Mouse (Mus musculus): ENCODE data around the gene Siglech.
A peak's percentile ranks its signal among the peaks of the same experiment; 100 is the strongest.
"Not testable (repeated sequence)": the region's sequence is repeated elsewhere in the genome, so short reads cannot be mapped to it uniquely, and the experiment has no call there.

Siglech gene

GRCm38 (mm10) chr7:55767926-55768325 is at the start of gene Siglech:
Siglech (plus strand) TSS chr7:55768178.
- DNase-seq (ENCODE audit: low read depth, low spot score) = peak; percentile 29

- DNase-seq (ENCODE audit: low read depth, low spot score) = no peak
These were observed 45.3 kb upstream of the Siglech start for GRCm38 (mm10) chr7:55722673-55723072.

- DNase-seq (ENCODE audit: low read depth, low spot score) = peak; percentile 85
These were observed 39.1 kb upstream of the Siglech start for GRCm38 (mm10) chr7:55728903-55729302.

GRCm38 (mm10) chr7:55734483-55734882 is 33.5 kb upstream of the Siglech start:
- DNase-seq (ENCODE audit: low read depth, low spot score) = no peak

GRCm38 (mm10) chr7:55737125-55737912 is 30.7 kb upstream of the Siglech start:
- peak; percentile 74 for DNase-seq (ENCODE audit: low read depth, low spot score)

GRCm38 (mm10) chr7:55743614-55744267 is 24.2 kb upstream of the Siglech start:
- DNase-seq (ENCODE audit: low read depth, low spot score) = peak; percentile 48

- peak; percentile 96 for DNase-seq (ENCODE audit: low read depth, low spot score)
These were observed 23.3 kb upstream of the Siglech start for GRCm38 (mm10) chr7:55744566-55745220.

- no peak for DNase-seq (ENCODE audit: low read depth, low spot score)
These were observed 17.1 kb upstream of the Siglech start for GRCm38 (mm10) chr7:55750841-55751240.

GRCm38 (mm10) chr7:55759346-55759745 is 8.6 kb upstream of the Siglech start:
- peak; percentile 65 for DNase-seq (ENCODE audit: low read depth, low spot score)

GRCm38 (mm10) chr7:55780011-55780410 is 12.0 kb downstream of the Siglech start:
- DNase-seq (ENCODE audit: low read depth, low spot score) = no peak

- no peak for DNase-seq (ENCODE audit: low read depth, low spot score)
These were observed 14.5 kb downstream of the Siglech start for GRCm38 (mm10) chr7:55782493-55782892.

GRCm38 (mm10) chr7:55784580-55784979 is 16.6 kb downstream of the Siglech start:
- peak; percentile 50 for DNase-seq (ENCODE audit: low read depth, low spot score)

- DNase-seq (ENCODE audit: low read depth, low spot score) = not testable (repeated sequence)
These were observed 22.6 kb downstream of the Siglech start for GRCm38 (mm10) chr7:55790586-55790985.

GRCm38 (mm10) chr7:55792280-55792679 is 24.3 kb downstream of the Siglech start:
- DNase-seq (ENCODE audit: low read depth, low spot score) = peak; percentile 76

GRCm38 (mm10) chr7:55793236-55793951 is 25.4 kb downstream of the Siglech start:
- no peak for DNase-seq (ENCODE audit: low read depth, low spot score)

- DNase-seq (ENCODE audit: low read depth, low spot score) = peak; percentile 99
These were observed 26.1 kb downstream of the Siglech start, which contains the start of gene Tubgcp5 for GRCm38 (mm10) chr7:55793952-55794603. Tubgcp5 (plus strand) TSS chr7:55794154.

- no peak for DNase-seq (ENCODE audit: low read depth, low spot score)
These were observed 32.0 kb downstream of the Siglech start for GRCm38 (mm10) chr7:55799981-55800380.

GRCm38 (mm10) chr7:55809967-55810366 is 42.0 kb downstream of the Siglech start:
- DNase-seq (ENCODE audit: low read depth, low spot score) = no peak

- DNase-seq (ENCODE audit: low read depth, low spot score) = no peak
These were observed 56.5 kb downstream of the Siglech start for GRCm38 (mm10) chr7:55824468-55824867.

- DNase-seq (ENCODE audit: low read depth, low spot score) = peak; percentile 63
These were observed 59.6 kb downstream of the Siglech start for GRCm38 (mm10) chr7:55827551-55827950.

Data from brain, adult 2 months (tissue).